Mouse (Mus musculus) forebrain, embryonic 11.5 days (tissue): ENCODE measurements around the gene Rftn1. TPM values are rescaled to one million over a fixed set of nuclear protein-coding genes. Genes with fewer than 3 reads are reported as not detected.

Experiments used
- ATAC-seq: fragments of 200-750 bp; cut with Nextera tagmentation; replicated peaks from 2 replicates; pipeline ENCODE4 v1.8.0; 2017; ENCODE audit warnings: moderate TSS enrichment; ENCODE audit not compliant: low FRiP score
- DNase-seq: peaks from one replicate; pipeline ENCODE4 v3.0.0-alpha.2; 2017; ENCODE audit warnings: low spot score
- H3K27ac ChIP-seq: fragments of 300-500 bp; sonication (generic); 2 replicates; pipeline ENCODE4 v1.5.1; 2014; ENCODE audit warnings: low read depth, low read length
- H3K27me3 ChIP-seq: fragments of 300-500 bp; sonication (generic); 2 replicates; pipeline ENCODE4 v1.6.1; 2014; ENCODE audit warnings: mild to moderate bottlenecking, low read length, mixed read lengths; ENCODE audit not compliant: control insufficient read depth, insufficient read depth
- H3K36me3 ChIP-seq: fragments of 300-500 bp; sonication (generic); 2 replicates; pipeline ENCODE4 v1.6.1; 2014; ENCODE audit warnings: mild to moderate bottlenecking, low read length, moderate library complexity, mixed read lengths; ENCODE audit not compliant: control insufficient read depth, insufficient read depth
- H3K4me1 ChIP-seq: fragments of 300-500 bp; sonication (generic); replicated peaks from 2 replicates; pipeline ENCODE4 v1.6.1; 2014; ENCODE audit warnings: low read length, mixed read lengths; ENCODE audit not compliant: control insufficient read depth, insufficient read depth
- H3K4me2 ChIP-seq: fragments of 300-500 bp; sonication (generic); 2 replicates; pipeline ENCODE4 v1.6.1; 2014; ENCODE audit warnings: low read depth, mild to moderate bottlenecking, low read length, moderate library complexity, mixed read lengths; ENCODE audit not compliant: severe bottlenecking
- H3K4me3 ChIP-seq: fragments of 300-500 bp; sonication (generic); 2 replicates; pipeline ENCODE4 v1.5.1; 2014; ENCODE audit warnings: low read depth, low read length
- H3K9ac ChIP-seq: fragments of 300-500 bp; sonication (generic); 2 replicates; pipeline ENCODE4 v1.6.1; 2014; ENCODE audit warnings: low read length
- H3K9me3 ChIP-seq: fragments of 300-500 bp; sonication (generic); 2 replicates; pipeline ENCODE4 v1.6.1; 2016; ENCODE audit warnings: low read length, mixed read lengths; ENCODE audit not compliant: control insufficient read depth
- WGBS: fragments of 180-500 bp; shearing (Covaris S2); extraction: QIAGEN DNeasy Blood & Tissue Kit; methylation state at CpG from one replicate; pipeline ENCODE4 v1.1.7; 2014; 5-methylcytosine and 5-hydroxymethylcytosine counted together
- polyA plus RNA-seq: library from polyadenylated mRNA; unstranded; fragments of >200 nt; fragmentation: Nextera tagmentation; extraction: Ambion mirVana; gene quantifications from 2 replicates; pipeline ENCODE4 v1.2.1, GENCODE M21; 2014

The Rftn1 gene
- polyA plus RNA-seq, 1 experiment from 2014 or later, result 11.6 TPM

GRCm38 (mm10) chr17:50081647-50082046 is 108.8 kb downstream of the Rftn1 start:
- Histone ChIP-seq H3K9ac (no peak overlapping the region), H3K4me3 (no peak overlapping the region), H3K27ac (no peak overlapping the region), H3K36me3 (no peaks in the 10 kb centered on the region), H3K4me1 (no peaks in the 10 kb centered on the region), H3K9me3 (no peaks in the 10 kb centered on the region), H3K27me3 (no peaks in the 10 kb centered on the region), H3K4me2 (no peak overlapping the region)
- DNase-seq (no peak), ATAC-seq (no peak)
- whole genome bisulfite sequencing, result 53% methylated on average over 9 of the region's 9 CpGs

- no peak overlapping the region for H3K9ac ChIP-seq
- ATAC-seq (no peak), DNase-seq (no peak)
- 88% methylated on average over 4 of the region's 4 CpGs for WGBS
- no peaks in the 10 kb centered on the region for H3K9me3 ChIP-seq
- H3K27me3 ChIP-seq, result no peaks in the 10 kb centered on the region
- no peaks in the 10 kb centered on the region for H3K4me1 ChIP-seq
- no peak overlapping the region for H3K4me2 ChIP-seq
- H3K36me3 ChIP-seq, result no peaks in the 10 kb centered on the region
- no peak overlapping the region for H3K4me3 ChIP-seq
- H3K27ac ChIP-seq, result no peak overlapping the region
Observed at GRCm38 (mm10) chr17:50080991-50081390, 109.5 kb downstream of the Rftn1 start.

DNA sequence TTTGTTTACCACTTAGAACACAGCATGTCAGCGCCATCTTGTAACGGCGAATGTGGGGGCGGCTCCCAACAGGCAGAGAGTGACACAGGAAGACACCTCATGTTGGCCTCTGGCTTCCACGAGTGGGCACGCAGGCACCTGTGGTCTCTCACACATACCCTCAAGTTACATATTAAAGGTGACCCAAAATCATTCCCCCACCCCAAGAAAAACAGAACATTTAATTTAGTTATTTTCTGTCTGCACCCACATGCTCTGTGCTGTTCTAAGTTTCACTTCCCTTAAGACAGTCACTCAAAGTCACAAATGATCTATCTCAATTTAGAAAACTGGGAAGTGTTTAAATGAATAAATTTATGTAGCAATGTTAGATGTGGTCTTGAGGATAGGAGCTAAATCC is 111.7 kb downstream of the Rftn1 start:
- DNase-seq, result no peak
- Histone ChIP-seq H3K9me3 (no peaks in the 10 kb centered on the region), H3K4me1 (no peaks in the 10 kb centered on the region), H3K9ac (no peak overlapping the region), H3K4me3 (no peak overlapping the region), H3K36me3 (no peaks in the 10 kb centered on the region), H3K27me3 (no peaks in the 10 kb centered on the region), H3K27ac (no peak overlapping the region), H3K4me2 (no peak overlapping the region)
- ATAC-seq, result no peak
- WGBS, result 97% methylated on average over 6 of the region's 6 CpGs

GRCm38 (mm10) chr17:50072982-50073965 is 117.2 kb downstream of the Rftn1 start:
- Histone ChIP-seq H3K4me1 (peaks cover 3% of the 10 kb centered on the region; the same call in 1 of the 2 replicates), H3K36me3 (no peaks in the 10 kb centered on the region), H3K9ac (no peak overlapping the region), H3K4me2 (no peak overlapping the region), H3K4me3 (no peak overlapping the region), H3K27ac (no peak overlapping the region), H3K27me3 (no peaks in the 10 kb centered on the region), H3K9me3 (no peaks in the 10 kb centered on the region)
- ATAC-seq (no peak), DNase-seq (no peak)
- WGBS, result 95% methylated on average over 23 of the region's 23 CpGs

DNA sequence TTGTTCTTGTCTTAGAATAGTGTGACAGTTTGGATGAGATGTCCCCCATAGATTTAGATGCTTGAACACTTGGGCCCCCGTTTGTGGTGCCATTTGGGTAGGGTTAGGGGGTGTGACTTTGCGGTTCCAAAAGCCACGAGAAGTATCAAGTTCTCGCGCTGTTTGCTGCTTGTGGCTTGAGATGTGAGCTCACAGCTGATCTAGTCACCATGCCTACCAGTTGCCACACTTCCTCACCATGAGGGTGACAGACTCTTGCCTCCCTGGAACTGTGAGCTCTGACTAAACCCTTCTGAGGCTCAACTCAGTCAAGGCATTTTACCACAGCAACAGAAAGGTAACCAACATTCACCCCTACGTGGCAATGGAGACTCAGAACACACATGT is 118.9 kb downstream of the Rftn1 start:
- ATAC-seq (no peak), DNase-seq (no peak)
- Histone ChIP-seq H3K9me3 (no peaks in the 10 kb centered on the region), H3K27ac (no peak overlapping the region), H3K4me3 (no peak overlapping the region), H3K9ac (no peak overlapping the region), H3K4me1 (peaks cover 3% of the 10 kb centered on the region; the same call in 1 of the 2 replicates), H3K27me3 (no peaks in the 10 kb centered on the region), H3K36me3 (no peaks in the 10 kb centered on the region), H3K4me2 (no peak overlapping the region)
- 86% methylated on average over 6 of the region's 6 CpGs for WGBS

DNA sequence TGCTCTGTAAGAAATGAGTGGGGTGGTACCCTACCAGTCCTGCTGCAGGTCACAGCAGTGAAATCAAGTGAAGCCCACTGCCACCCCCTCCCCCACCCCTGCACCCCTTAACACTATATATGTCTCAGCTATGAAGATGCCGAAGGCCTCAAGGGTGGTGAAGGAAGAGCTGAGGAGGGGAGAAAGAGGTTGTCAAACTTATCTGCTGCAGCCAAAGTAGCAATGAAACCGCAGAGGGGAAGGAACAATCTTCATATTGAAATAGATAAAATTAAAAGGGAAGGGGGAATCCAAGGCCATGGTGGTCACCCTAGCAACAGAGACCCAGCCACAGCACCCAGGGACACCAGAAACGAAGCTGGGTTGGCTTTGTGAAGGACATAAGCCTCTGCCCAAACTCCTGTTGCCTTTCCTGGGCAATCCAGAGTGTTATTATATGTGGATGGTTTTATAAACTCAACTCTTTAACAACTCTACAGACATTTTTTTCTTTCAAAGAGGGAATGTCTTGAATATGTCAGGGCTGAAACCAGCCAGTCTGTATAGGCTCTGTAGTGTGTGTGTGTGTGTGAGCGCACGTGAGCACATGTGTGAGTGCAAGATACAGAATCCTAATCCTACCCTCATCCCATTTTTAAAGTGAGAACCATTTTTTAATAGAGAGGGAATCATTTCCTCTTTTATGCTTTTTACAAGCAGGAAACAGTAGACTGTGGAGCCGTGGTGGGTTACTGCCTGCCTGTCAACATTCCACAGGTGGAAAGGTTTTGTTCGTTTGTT is 119.5 kb downstream of the Rftn1 start:
- no peak overlapping the region for H3K27ac ChIP-seq
- WGBS, result 87% methylated on average over 7 of the region's 7 CpGs
- H3K9me3 ChIP-seq, result no peaks in the 10 kb centered on the region
- ATAC-seq (no peak), DNase-seq (no peak)
- H3K9ac ChIP-seq, result no peak overlapping the region
- peaks cover 3% of the 10 kb centered on the region; the same call in 1 of the 2 replicates for H3K4me1 ChIP-seq
- no peaks in the 10 kb centered on the region for H3K27me3 ChIP-seq
- H3K4me2 ChIP-seq, result no peak overlapping the region
- H3K4me3 ChIP-seq, result no peak overlapping the region
- H3K36me3 ChIP-seq, result no peaks in the 10 kb centered on the region

DNA sequence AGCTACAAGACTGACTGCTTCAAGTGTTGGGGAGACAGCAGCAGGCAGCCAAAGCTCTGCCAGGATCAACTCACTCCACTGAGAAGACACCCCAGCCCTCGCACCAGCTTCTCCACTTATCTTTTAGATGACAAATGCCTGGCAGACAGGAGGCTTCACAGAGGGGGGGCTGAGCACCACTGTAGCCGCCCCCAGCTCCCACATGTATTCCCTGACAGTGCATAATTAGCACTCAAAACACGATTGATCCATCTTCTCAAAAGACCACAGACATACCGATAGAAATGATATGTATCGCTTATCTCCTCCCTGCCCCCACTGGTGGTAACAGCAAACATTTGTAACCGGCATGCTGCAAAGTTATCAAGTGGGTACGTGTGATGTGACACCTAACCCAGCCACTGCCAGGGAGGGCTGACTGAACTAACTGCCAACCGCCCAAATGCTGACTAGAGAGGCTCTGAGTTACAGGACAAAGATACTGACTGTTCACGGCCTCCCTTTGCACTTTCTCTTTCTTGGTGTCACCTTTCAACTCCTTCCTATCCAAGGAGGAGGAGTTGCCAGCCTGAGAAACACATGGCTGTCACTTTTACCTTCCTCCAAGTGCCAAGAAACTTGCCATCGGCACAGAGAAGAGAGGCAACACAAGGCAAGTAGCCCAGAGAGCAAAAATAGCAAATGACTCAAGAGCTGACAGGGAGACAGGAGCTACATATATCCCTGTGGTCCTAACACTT is 120.4 kb downstream of the Rftn1 start:
- no peaks in the 10 kb centered on the region for H3K27me3 ChIP-seq
- H3K36me3 ChIP-seq, result no peaks in the 10 kb centered on the region
- WGBS, result 65% methylated on average over 10 of the region's 10 CpGs
- no peak overlapping the region for H3K4me3 ChIP-seq
- H3K4me1 ChIP-seq, result peaks cover 3% of the 10 kb centered on the region; the same call in 1 of the 2 replicates
- no peak for DNase-seq
- no peak overlapping the region for H3K4me2 ChIP-seq
- no peak overlapping the region for H3K27ac ChIP-seq
- no peaks in the 10 kb centered on the region for H3K9me3 ChIP-seq
- ATAC-seq, result no peak
- no peak overlapping the region for H3K9ac ChIP-seq

DNA sequence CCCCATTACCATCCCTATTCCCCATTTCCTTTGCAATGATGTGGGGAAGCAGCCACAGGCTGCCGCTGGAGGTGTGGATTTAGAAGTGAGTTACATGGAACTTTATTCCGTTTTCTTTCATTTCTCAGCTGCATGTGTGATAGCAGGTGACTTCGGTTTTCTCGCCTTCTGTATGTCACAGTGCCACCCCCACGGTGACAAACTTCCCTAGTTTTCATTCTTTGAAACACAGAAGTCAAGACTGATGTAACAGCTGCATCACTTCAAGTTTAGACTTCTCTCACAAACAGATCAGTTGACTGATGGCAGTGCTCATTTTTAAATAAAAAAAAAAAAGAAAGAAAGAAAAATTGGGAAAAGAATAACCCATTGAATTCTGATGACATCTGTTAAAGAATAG is 121.3 kb downstream of the Rftn1 start:
- no peak overlapping the region for H3K4me3 ChIP-seq
- 92% methylated on average over 5 of the region's 5 CpGs for WGBS
- no peaks in the 10 kb centered on the region for H3K9me3 ChIP-seq
- no peaks in the 10 kb centered on the region for H3K27me3 ChIP-seq
- H3K9ac ChIP-seq, result no peak overlapping the region
- peaks cover 3% of the 10 kb centered on the region; the same call in 1 of the 2 replicates for H3K4me1 ChIP-seq
- no peak for DNase-seq
- no peak overlapping the region for H3K4me2 ChIP-seq
- no peaks in the 10 kb centered on the region for H3K36me3 ChIP-seq
- H3K27ac ChIP-seq, result no peak overlapping the region
- no peak for ATAC-seq
